ENCODE assay signal across 7 mouse cellular contexts in the genomic region with DNA sequence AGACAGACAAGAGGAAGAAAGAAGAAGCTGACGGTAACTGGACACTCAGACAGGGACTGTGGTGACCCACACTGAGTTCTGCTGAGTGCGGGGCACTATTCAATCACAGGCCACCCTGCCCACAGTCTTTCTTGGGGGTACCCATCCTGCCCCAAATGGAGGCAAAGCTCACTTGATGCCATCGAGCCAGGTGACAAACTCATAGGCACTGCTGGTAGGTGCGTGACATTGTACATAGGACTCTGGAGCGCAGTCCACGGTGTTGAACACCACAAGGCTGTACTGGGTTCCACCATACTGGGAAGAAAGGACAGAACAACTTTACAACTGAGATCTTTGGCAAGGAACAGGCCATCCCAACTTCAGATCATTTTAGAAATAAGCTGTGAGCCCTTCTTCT. TPM values are rescaled to one million over a fixed set of nuclear protein-coding genes. Genes with fewer than 3 reads are reported as not detected.
A peak's percentile ranks its signal among the peaks of the same experiment; 100 is the strongest.
DNase-seq lines count a peak whose midpoint lies in the region; ATAC-seq lines count a peak whose summit lies in the region.

No protein-coding gene starts in this region.

- ATAC-seq in neural tube, embryonic 11.5 days (ENCODE audit: insufficient read depth, low FRiP score, low TSS enrichment), result no peak
- ATAC-seq in forebrain, embryonic 11.5 days (replicated peaks; ENCODE audit: low FRiP score), result no peak
- ATAC-seq in limb, embryonic 11.5 days (ENCODE audit: insufficient number of reproducible peaks, low FRiP score, low TSS enrichment, low read depth), result no peak
- ATAC-seq in stomach, embryonic 15.5 days (ENCODE audit: insufficient read depth, low FRiP score, low read depth), result no peak

- peaks cover 17% of the 10 kb centered on the region for H3K4me1 ChIP-seq in neural tube, embryonic 11.5 days (ENCODE audit: control insufficient read depth, insufficient read depth, low read length)
- H3K4me1 ChIP-seq in forebrain, embryonic 11.5 days (replicated peaks; ENCODE audit: control insufficient read depth, insufficient read depth, low read length), result peaks cover 28% of the 10 kb centered on the region
- H3K4me1 ChIP-seq in limb, embryonic 11.5 days (ENCODE audit: control insufficient read depth, insufficient read depth, low read length), result peaks cover 14% of the 10 kb centered on the region
- peaks cover 25% of the 10 kb centered on the region for H3K4me1 ChIP-seq in stomach, embryonic 15.5 days

- H3K4me3 ChIP-seq in neural tube, embryonic 11.5 days (ENCODE audit: low read depth, low read length), result peak overlapping the region; percentile 81
- peak overlapping the region; percentile 86 for H3K4me3 ChIP-seq in forebrain, embryonic 11.5 days (ENCODE audit: low read depth, low read length)
- H3K4me3 ChIP-seq in limb, embryonic 11.5 days (ENCODE audit: low read depth, low read length), result peak overlapping the region; percentile 53
- peak overlapping the region; percentile 75 for H3K4me3 ChIP-seq in stomach, embryonic 15.5 days (replicated peaks)

- WGBS in neural tube, embryonic 11.5 days, result 27% methylated on average over 6 of the region's 6 CpGs
- 37% methylated on average over 6 of the region's 6 CpGs for WGBS in forebrain, embryonic 11.5 days
- WGBS in limb, embryonic 11.5 days, result 34% methylated on average over 6 of the region's 6 CpGs
- WGBS in stomach, embryonic 15.5 days, result 22% methylated on average over 6 of the region's 6 CpGs

- no peaks in the 10 kb centered on the region for H3K9me3 ChIP-seq in neural tube, embryonic 11.5 days (ENCODE audit: control insufficient read depth, low read length)
- no peaks in the 10 kb centered on the region for H3K9me3 ChIP-seq in forebrain, embryonic 11.5 days (ENCODE audit: control insufficient read depth, low read length)
- no peaks in the 10 kb centered on the region for H3K9me3 ChIP-seq in limb, embryonic 11.5 days (ENCODE audit: control insufficient read depth, low read length)
- H3K9me3 ChIP-seq in stomach, embryonic 15.5 days, result no peaks in the 10 kb centered on the region

- no peak overlapping the region; the same call in 1 of the 2 replicates for H3K27ac ChIP-seq in neural tube, embryonic 11.5 days (ENCODE audit: low read depth, low read length)
- peak overlapping the region; percentile 95; the same call in 1 of the 2 replicates for H3K27ac ChIP-seq in forebrain, embryonic 11.5 days (ENCODE audit: low read depth, low read length)
- H3K27ac ChIP-seq in limb, embryonic 11.5 days (replicated peaks; ENCODE audit: low read depth, low read length), result no peak overlapping the region
- 0 out of 2 replicates have a peak overlapping the region, but pooled peaks have one; percentile 99 for H3K27ac ChIP-seq in stomach, embryonic 15.5 days

- no peak for DNase-seq in neural tube, embryonic 11.5 days (ENCODE audit: low spot score)
- no peak for DNase-seq in neural tube, embryonic 10.5 days (ENCODE audit: extremely low spot score, low spot score)
- DNase-seq in forebrain, embryonic 11.5 days (ENCODE audit: low spot score), result no peak
- no peak for DNase-seq in limb, embryonic 11.5 days (ENCODE audit: low spot score)
- DNase-seq in Muller cell, postnatal 12 days (ENCODE audit: inconsistent ontology term), result no peak
- no peak for DNase-seq in urinary bladder, postnatal 25 days (ENCODE audit: low spot score)

- peaks cover 6% of the 10 kb centered on the region; the same call in 1 of the 2 replicates for H3K36me3 ChIP-seq in neural tube, embryonic 11.5 days (ENCODE audit: control insufficient read depth, insufficient read depth, low read length)
- no peaks in the 10 kb centered on the region; the same call in 1 of the 2 replicates for H3K36me3 ChIP-seq in forebrain, embryonic 11.5 days (ENCODE audit: control insufficient read depth, insufficient read depth, low read length)
- H3K36me3 ChIP-seq in limb, embryonic 11.5 days (ENCODE audit: control insufficient read depth, insufficient read depth, low read length), result peaks cover 3% of the 10 kb centered on the region; the same call in 1 of the 2 replicates
- peaks cover 9% of the 10 kb centered on the region; the same call in 1 of the 2 replicates for H3K36me3 ChIP-seq in stomach, embryonic 15.5 days

- peak overlapping the region; percentile 88 for H3K9ac ChIP-seq in neural tube, embryonic 11.5 days (ENCODE audit: low read length)
- peak overlapping the region; percentile 84 for H3K9ac ChIP-seq in forebrain, embryonic 11.5 days (ENCODE audit: low read length)
- H3K9ac ChIP-seq in limb, embryonic 11.5 days (ENCODE audit: low read length), result peak overlapping the region; percentile 73
- peak overlapping the region; percentile 83 for H3K9ac ChIP-seq in stomach, embryonic 15.5 days

- no peaks in the 10 kb centered on the region for H3K27me3 ChIP-seq in neural tube, embryonic 11.5 days (ENCODE audit: control insufficient read depth, insufficient read depth, low read length)
- H3K27me3 ChIP-seq in forebrain, embryonic 11.5 days (ENCODE audit: control insufficient read depth, insufficient read depth, low read length), result no peaks in the 10 kb centered on the region
- H3K27me3 ChIP-seq in limb, embryonic 11.5 days (ENCODE audit: control insufficient read depth, insufficient read depth, low read length), result no peaks in the 10 kb centered on the region
- no peaks in the 10 kb centered on the region for H3K27me3 ChIP-seq in stomach, embryonic 15.5 days (replicated peaks)

- peak overlapping the region; percentile 75 for H3K4me2 ChIP-seq in neural tube, embryonic 11.5 days (ENCODE audit: low read depth)
- peak overlapping the region; percentile 88 for H3K4me2 ChIP-seq in forebrain, embryonic 11.5 days (ENCODE audit: low read depth, low read length, severe bottlenecking)
- H3K4me2 ChIP-seq in limb, embryonic 11.5 days (ENCODE audit: low read depth, severe bottlenecking), result peak overlapping the region; percentile 81
- peak overlapping the region; percentile 72 for H3K4me2 ChIP-seq in stomach, embryonic 15.5 days

RNA-seq across cellular contexts. Expression of a gene that starts 0.9 kb away (rescaled TPM):
- 87.7 and 93.1 TPM in 2 replicates for polyA plus RNA-seq in neural tube, embryonic 11.5 days (2014; fragmentation: Nextera tagmentation; extraction: Ambion mirVana)
- 135 and 139 TPM in 2 replicates for polyA plus RNA-seq in forebrain, embryonic 11.5 days (2014; fragmentation: Nextera tagmentation; extraction: Ambion mirVana)
- polyA plus RNA-seq in limb, embryonic 11.5 days (2014; fragmentation: Nextera tagmentation; extraction: Ambion mirVana), result 79.2 and 80.5 TPM in 2 replicates
- 88.7 and 91.0 TPM in 2 replicates for polyA plus RNA-seq in stomach, embryonic 15.5 days (2015; fragmentation: Nextera tagmentation; extraction: Ambion mirVana)

RNA-seq across cellular contexts. Expression of a gene that starts 4.3 kb away (rescaled TPM):
- polyA plus RNA-seq in neural tube, embryonic 11.5 days (2014; fragmentation: Nextera tagmentation; extraction: Ambion mirVana), result 18.7 and 20.0 TPM in 2 replicates
- polyA plus RNA-seq in forebrain, embryonic 11.5 days (2014; fragmentation: Nextera tagmentation; extraction: Ambion mirVana), result 32.9 TPM in 2 replicates
- 14.8 and 16.0 TPM in 2 replicates for polyA plus RNA-seq in limb, embryonic 11.5 days (2014; fragmentation: Nextera tagmentation; extraction: Ambion mirVana)
- 22.2 and 24.2 TPM in 2 replicates for polyA plus RNA-seq in stomach, embryonic 15.5 days (2015; fragmentation: Nextera tagmentation; extraction: Ambion mirVana)

RNA-seq across cellular contexts. Expression of a gene that starts 22.0 kb away (rescaled TPM):
- 418 and 419 TPM in 2 replicates for polyA plus RNA-seq in neural tube, embryonic 11.5 days (2014; fragmentation: Nextera tagmentation; extraction: Ambion mirVana)
- polyA plus RNA-seq in forebrain, embryonic 11.5 days (2014; fragmentation: Nextera tagmentation; extraction: Ambion mirVana), result 454 and 526 TPM in 2 replicates
- polyA plus RNA-seq in limb, embryonic 11.5 days (2014; fragmentation: Nextera tagmentation; extraction: Ambion mirVana), result 410 and 427 TPM in 2 replicates
- polyA plus RNA-seq in stomach, embryonic 15.5 days (2015; fragmentation: Nextera tagmentation; extraction: Ambion mirVana), result 291 and 320 TPM in 2 replicates

RNA-seq across cellular contexts. Expression of a gene that starts 34.7 kb away (rescaled TPM):
- polyA plus RNA-seq in neural tube, embryonic 11.5 days (2014; fragmentation: Nextera tagmentation; extraction: Ambion mirVana), result 30.2 and 30.6 TPM in 2 replicates
- 31.6 and 32.1 TPM in 2 replicates for polyA plus RNA-seq in forebrain, embryonic 11.5 days (2014; fragmentation: Nextera tagmentation; extraction: Ambion mirVana)
- 31.0 and 31.2 TPM in 2 replicates for polyA plus RNA-seq in limb, embryonic 11.5 days (2014; fragmentation: Nextera tagmentation; extraction: Ambion mirVana)
- 25.5 and 32.7 TPM in 2 replicates for polyA plus RNA-seq in stomach, embryonic 15.5 days (2015; fragmentation: Nextera tagmentation; extraction: Ambion mirVana)

RNA-seq across cellular contexts. Expression of a gene that starts 37.7 kb away (rescaled TPM):
- 92.5 and 95.0 TPM in 2 replicates for polyA plus RNA-seq in neural tube, embryonic 11.5 days (2014; fragmentation: Nextera tagmentation; extraction: Ambion mirVana)
- polyA plus RNA-seq in forebrain, embryonic 11.5 days (2014; fragmentation: Nextera tagmentation; extraction: Ambion mirVana), result 88.8 and 93.4 TPM in 2 replicates
- polyA plus RNA-seq in limb, embryonic 11.5 days (2014; fragmentation: Nextera tagmentation; extraction: Ambion mirVana), result 77.0 and 78.8 TPM in 2 replicates
- 61.5 and 61.6 TPM in 2 replicates for polyA plus RNA-seq in stomach, embryonic 15.5 days (2015; fragmentation: Nextera tagmentation; extraction: Ambion mirVana)

Comparison
In these comparisons a context has a peak if more than half of its experiments do, and no peak if none do; other contexts are left out.
1. H3K27ac ChIP-seq: peak in forebrain, embryonic 11.5 days (single experiment) and stomach, embryonic 15.5 days (single experiment); none in neural tube, embryonic 11.5 days (single experiment) and limb, embryonic 11.5 days (single experiment).
2. Peak in every context shown above with its lines, with median percentiles within 50 percentile points of each other: H3K4me2 ChIP-seq, H3K4me3 ChIP-seq and H3K9ac ChIP-seq.